In the genomic region with DNA sequence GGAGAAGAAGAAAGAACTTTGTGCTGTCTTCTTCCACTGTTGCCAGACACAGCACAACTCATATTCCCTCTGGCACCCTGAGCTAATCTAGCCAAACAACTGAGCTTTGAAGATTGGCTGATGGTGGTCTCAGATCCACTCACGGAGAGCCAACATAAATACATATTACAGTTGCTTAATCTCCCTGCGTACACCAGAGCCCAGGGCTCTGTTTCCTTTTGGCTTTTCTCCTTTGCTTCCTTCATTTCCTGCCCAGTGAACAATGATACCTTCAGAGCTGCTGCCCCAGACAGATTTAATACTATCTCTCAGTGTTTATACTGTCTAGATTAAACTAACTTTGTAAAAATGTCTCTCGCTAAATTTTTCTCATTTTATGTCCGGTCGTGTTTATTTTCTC, we compare ENCODE assay signal across 13 mouse cellular contexts.
"Had no signal": no experiment of that assay in that cellular context is flagged by ENCODE, and none has a peak within 500 bp of the region (broad histone marks: within the 10 kb centered on the region; RNA-seq: fewer than 3 reads in every experiment).

No protein-coding gene starts in this region.

- H3K4me1 ChIP-seq: limb, embryonic 13.5 days; midbrain, embryonic 13.5 days had no signal

- H3K27ac ChIP-seq: kidney, embryonic 15.5 days; limb, embryonic 13.5 days; liver, embryonic 14.5 days; midbrain, embryonic 13.5 days; neural tube, embryonic 15.5 days had no signal

- H3K4me3 ChIP-seq: kidney, embryonic 15.5 days; limb, embryonic 13.5 days; midbrain, embryonic 13.5 days; myocyte; neural tube, embryonic 15.5 days had no signal

- H3K9me3 ChIP-seq: kidney, embryonic 15.5 days; limb, embryonic 13.5 days; midbrain, embryonic 13.5 days; neural tube, embryonic 15.5 days had no signal

- ATAC-seq: midbrain, embryonic 13.5 days had no signal

- H3K36me3 ChIP-seq: kidney, embryonic 15.5 days; limb, embryonic 13.5 days; midbrain, embryonic 13.5 days; neural tube, embryonic 15.5 days had no signal

- H3K27me3 ChIP-seq: kidney, embryonic 15.5 days; limb, embryonic 13.5 days; midbrain, embryonic 13.5 days; neural tube, embryonic 15.5 days had no signal

- H3K4me2 ChIP-seq: kidney, embryonic 15.5 days; limb, embryonic 13.5 days; midbrain, embryonic 13.5 days; neural tube, embryonic 15.5 days had no signal

- H3K9ac ChIP-seq: kidney, embryonic 15.5 days; limb, embryonic 13.5 days; liver, embryonic 14.5 days; midbrain, embryonic 13.5 days; neural tube, embryonic 15.5 days had no signal

- DNase-seq: kidney, postnatal 14 days; left cerebral cortex, postnatal 4 days; lung, adult 18-20 months; right cerebral cortex, adult 18-20 months; right cerebral cortex, postnatal 25 days; thymus, adult 18-20 months; thymus, postnatal 14 days had no signal
